Mouse (Mus musculus): ENCODE measurements at regions not wholly inside any gene's neighbourhood (a gene's known extent, or its start where the extent isn't known, plus 50 kb on each side); places are given as distances from the start of the nearest gene placed in this dataset.

- WGBS, result 72% methylated on average over 5 of the region's 5 CpGs
- no peak for DNase-seq (ENCODE audit: low spot score)
- Histone ChIP-seq H3K36me3 (replicated peaks; ENCODE audit: control insufficient read depth, insufficient read depth, low read depth, low read length) (no peaks in the 10 kb centered on the region), H3K27ac (replicated peaks; ENCODE audit: low read depth, low read length) (no peak overlapping the region), H3K4me2 (ENCODE audit: low read depth, low read length) (no peak overlapping the region), H3K4me3 (ENCODE audit: low read depth, low read length) (no peak overlapping the region), H3K4me1 (ENCODE audit: control insufficient read depth, insufficient read depth, low read length) (no peaks in the 10 kb centered on the region), H3K9ac (replicated peaks; ENCODE audit: low read length) (no peak overlapping the region), H3K27me3 (ENCODE audit: control insufficient read depth, insufficient read depth, low read length) (no peaks in the 10 kb centered on the region), H3K9me3 (replicated peaks; ENCODE audit: control insufficient read depth, low read length) (no peaks in the 10 kb centered on the region)
- no peak for ATAC-seq (replicated peaks; ENCODE audit: insufficient number of reproducible peaks, low FRiP score, low TSS enrichment, low read depth)
These were observed 596.3 kb upstream of the Syt1 start for GRCm38 (mm10) chr10:109607121-109607520.

- no peak for ATAC-seq (replicated peaks; ENCODE audit: insufficient number of reproducible peaks, low FRiP score, low TSS enrichment, low read depth)
- Histone ChIP-seq H3K27me3 (ENCODE audit: control insufficient read depth, insufficient read depth, low read length) (no peaks in the 10 kb centered on the region), H3K4me3 (ENCODE audit: low read depth, low read length) (no peak overlapping the region), H3K27ac (replicated peaks; ENCODE audit: low read depth, low read length) (no peak overlapping the region), H3K4me2 (ENCODE audit: low read depth, low read length) (no peak overlapping the region), H3K9me3 (replicated peaks; ENCODE audit: control insufficient read depth, low read length) (no peaks in the 10 kb centered on the region), H3K4me1 (ENCODE audit: control insufficient read depth, insufficient read depth, low read length) (no peaks in the 10 kb centered on the region), H3K36me3 (replicated peaks; ENCODE audit: control insufficient read depth, insufficient read depth, low read depth, low read length) (no peaks in the 10 kb centered on the region), H3K9ac (replicated peaks; ENCODE audit: low read length) (no peak overlapping the region)
- WGBS, result 90% methylated on average over 3 of the region's 3 CpGs
- DNase-seq (ENCODE audit: low spot score), result no peak
These were observed 592.5 kb upstream of the Syt1 start for GRCm38 (mm10) chr10:109603241-109603640.

GRCm38 (mm10) chr10:109598604-109599003 lies 587.8 kb upstream of the Syt1 start:
- no peak for ATAC-seq (replicated peaks; ENCODE audit: insufficient number of reproducible peaks, low FRiP score, low TSS enrichment, low read depth)
- Histone ChIP-seq H3K27ac (replicated peaks; ENCODE audit: low read depth, low read length) (no peak overlapping the region), H3K4me3 (ENCODE audit: low read depth, low read length) (no peak overlapping the region), H3K4me1 (ENCODE audit: control insufficient read depth, insufficient read depth, low read length) (no peaks in the 10 kb centered on the region), H3K4me2 (ENCODE audit: low read depth, low read length) (no peak overlapping the region), H3K36me3 (replicated peaks; ENCODE audit: control insufficient read depth, insufficient read depth, low read depth, low read length) (no peaks in the 10 kb centered on the region), H3K27me3 (ENCODE audit: control insufficient read depth, insufficient read depth, low read length) (no peaks in the 10 kb centered on the region), H3K9ac (replicated peaks; ENCODE audit: low read length) (no peak overlapping the region), H3K9me3 (replicated peaks; ENCODE audit: control insufficient read depth, low read length) (no peaks in the 10 kb centered on the region)
- DNase-seq (ENCODE audit: low spot score), result no peak
- WGBS, result 72% methylated on average over 3 of the region's 3 CpGs

- no peak overlapping the region for H3K4me2 ChIP-seq (ENCODE audit: low read depth, low read length)
- H3K4me3 ChIP-seq (ENCODE audit: low read depth, low read length), result no peak overlapping the region
- H3K36me3 ChIP-seq (replicated peaks; ENCODE audit: control insufficient read depth, insufficient read depth, low read depth, low read length), result no peaks in the 10 kb centered on the region
- DNase-seq (ENCODE audit: low spot score) (no peak), ATAC-seq (replicated peaks; ENCODE audit: insufficient number of reproducible peaks, low FRiP score, low TSS enrichment, low read depth) (no peak)
- no peak overlapping the region for H3K27ac ChIP-seq (replicated peaks; ENCODE audit: low read depth, low read length)
- no peak overlapping the region for H3K9ac ChIP-seq (replicated peaks; ENCODE audit: low read length)
- WGBS, result 92% methylated on average over 4 of the region's 4 CpGs
- H3K9me3 ChIP-seq (replicated peaks; ENCODE audit: control insufficient read depth, low read length), result no peaks in the 10 kb centered on the region
- no peaks in the 10 kb centered on the region for H3K4me1 ChIP-seq (ENCODE audit: control insufficient read depth, insufficient read depth, low read length)
- no peaks in the 10 kb centered on the region for H3K27me3 ChIP-seq (ENCODE audit: control insufficient read depth, insufficient read depth, low read length)
These were observed 562.4 kb upstream of the Syt1 start for GRCm38 (mm10) chr10:109573200-109573599.

DNA sequence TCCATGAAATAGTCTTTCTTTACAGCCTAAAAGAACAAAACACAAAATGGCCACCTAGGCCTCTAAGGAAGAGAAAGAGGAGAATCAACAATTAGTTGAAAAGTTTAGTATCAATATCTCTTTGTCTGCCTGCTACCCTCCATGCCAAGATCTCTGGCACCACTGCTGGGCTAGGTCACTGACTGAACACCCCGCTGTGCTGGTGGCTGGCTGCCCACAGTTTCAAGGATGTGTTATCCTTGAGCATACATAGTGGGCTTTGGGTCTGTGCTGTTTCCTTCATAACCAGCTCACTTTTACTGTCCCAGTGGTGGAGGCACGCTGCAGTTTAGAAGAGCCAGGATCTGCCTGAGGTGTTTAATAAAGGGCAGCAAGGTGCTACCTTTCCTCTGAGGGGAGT lies 559.0 kb upstream of the Syt1 start:
- Histone ChIP-seq H3K27ac (replicated peaks; ENCODE audit: low read depth, low read length) (no peak overlapping the region), H3K4me1 (ENCODE audit: control insufficient read depth, insufficient read depth, low read length) (no peaks in the 10 kb centered on the region), H3K4me3 (ENCODE audit: low read depth, low read length) (no peak overlapping the region), H3K9ac (replicated peaks; ENCODE audit: low read length) (no peak overlapping the region), H3K36me3 (replicated peaks; ENCODE audit: control insufficient read depth, insufficient read depth, low read depth, low read length) (no peaks in the 10 kb centered on the region), H3K9me3 (replicated peaks; ENCODE audit: control insufficient read depth, low read length) (no peaks in the 10 kb centered on the region), H3K27me3 (ENCODE audit: control insufficient read depth, insufficient read depth, low read length) (no peaks in the 10 kb centered on the region), H3K4me2 (ENCODE audit: low read depth, low read length) (no peak overlapping the region)
- 90% methylated on average over 2 of the region's 2 CpGs for WGBS
- DNase-seq (ENCODE audit: low spot score) (no peak), ATAC-seq (replicated peaks; ENCODE audit: insufficient number of reproducible peaks, low FRiP score, low TSS enrichment, low read depth) (no peak)

GRCm38 (mm10) chr10:109566675-109567074 lies 555.9 kb upstream of the Syt1 start:
- H3K4me1 ChIP-seq (ENCODE audit: control insufficient read depth, insufficient read depth, low read length), result no peaks in the 10 kb centered on the region
- 77% methylated on average over 2 of the region's 2 CpGs for WGBS
- ATAC-seq (replicated peaks; ENCODE audit: insufficient number of reproducible peaks, low FRiP score, low TSS enrichment, low read depth), result no peak

DNA sequence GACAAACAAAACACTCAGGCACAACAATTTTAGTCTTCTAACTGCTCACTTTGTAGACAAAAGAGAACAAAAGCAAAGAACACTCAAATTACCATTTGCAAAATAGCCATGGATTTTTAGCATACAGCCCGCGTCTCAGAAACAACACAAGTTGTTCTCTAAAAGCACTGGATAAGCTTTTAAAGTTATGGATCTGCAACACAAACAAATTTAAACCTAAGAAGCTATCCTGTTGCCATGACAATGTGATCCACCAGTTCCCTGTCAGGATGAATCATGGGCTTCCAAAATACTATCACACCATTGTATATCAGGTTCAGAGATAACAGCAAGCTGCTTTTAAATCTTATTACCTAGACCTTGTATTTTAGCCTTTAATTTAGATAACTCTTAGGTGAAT lies 550.9 kb upstream of the Syt1 start:
- Histone ChIP-seq H3K9me3 (replicated peaks; ENCODE audit: control insufficient read depth, low read length) (no peaks in the 10 kb centered on the region), H3K4me2 (ENCODE audit: low read depth, low read length) (no peak overlapping the region), H3K4me1 (ENCODE audit: control insufficient read depth, insufficient read depth, low read length) (no peaks in the 10 kb centered on the region), H3K36me3 (replicated peaks; ENCODE audit: control insufficient read depth, insufficient read depth, low read depth, low read length) (no peaks in the 10 kb centered on the region), H3K27ac (replicated peaks; ENCODE audit: low read depth, low read length) (no peak overlapping the region), H3K9ac (replicated peaks; ENCODE audit: low read length) (no peak overlapping the region), H3K27me3 (ENCODE audit: control insufficient read depth, insufficient read depth, low read length) (no peaks in the 10 kb centered on the region), H3K4me3 (ENCODE audit: low read depth, low read length) (no peak overlapping the region)
- 72% methylated on average over 2 of the region's 2 CpGs for WGBS
- ATAC-seq (replicated peaks; ENCODE audit: insufficient number of reproducible peaks, low FRiP score, low TSS enrichment, low read depth), result no peak
- no peak for DNase-seq (ENCODE audit: low spot score)

More at GRCm38 (mm10) chr10:109566675-109567074, 555.9 kb upstream of the Syt1 start:
- no peak overlapping the region for H3K4me3 ChIP-seq (ENCODE audit: low read depth, low read length)
- no peaks in the 10 kb centered on the region for H3K9me3 ChIP-seq (replicated peaks; ENCODE audit: control insufficient read depth, low read length)
- no peaks in the 10 kb centered on the region for H3K27me3 ChIP-seq (ENCODE audit: control insufficient read depth, insufficient read depth, low read length)
- H3K36me3 ChIP-seq (replicated peaks; ENCODE audit: control insufficient read depth, insufficient read depth, low read depth, low read length), result no peaks in the 10 kb centered on the region
- no peak overlapping the region for H3K9ac ChIP-seq (replicated peaks; ENCODE audit: low read length)
- no peak for DNase-seq (ENCODE audit: low spot score)
- H3K27ac ChIP-seq (replicated peaks; ENCODE audit: low read depth, low read length), result no peak overlapping the region
- H3K4me2 ChIP-seq (ENCODE audit: low read depth, low read length), result no peak overlapping the region

GRCm38 (mm10) chr10:109561094-109561493 lies 550.3 kb upstream of the Syt1 start:
- Histone ChIP-seq H3K4me2 (ENCODE audit: low read depth, low read length) (no peak overlapping the region), H3K27ac (replicated peaks; ENCODE audit: low read depth, low read length) (no peak overlapping the region), H3K36me3 (replicated peaks; ENCODE audit: control insufficient read depth, insufficient read depth, low read depth, low read length) (no peaks in the 10 kb centered on the region), H3K9me3 (replicated peaks; ENCODE audit: control insufficient read depth, low read length) (no peaks in the 10 kb centered on the region), H3K9ac (replicated peaks; ENCODE audit: low read length) (no peak overlapping the region), H3K4me3 (ENCODE audit: low read depth, low read length) (no peak overlapping the region), H3K27me3 (ENCODE audit: control insufficient read depth, insufficient read depth, low read length) (no peaks in the 10 kb centered on the region), H3K4me1 (ENCODE audit: control insufficient read depth, insufficient read depth, low read length) (no peaks in the 10 kb centered on the region)
- ATAC-seq (replicated peaks; ENCODE audit: insufficient number of reproducible peaks, low FRiP score, low TSS enrichment, low read depth), result no peak
- no peak for DNase-seq (ENCODE audit: low spot score)
- WGBS, result 20% methylated on average over 1 of the region's 1 CpGs

Data from embryonic facial prominence, embryonic 11.5 days (tissue).